Mouse (Mus musculus) cerebellum, adult 9-11 months (tissue): ENCODE results near the gene Ajap1.

Experiments used
- DNase-seq: peaks from one replicate; pipeline ENCODE4 v3.0.0; 2022

The Ajap1 gene

GRCm38 (mm10) chr4:153344999-153345398, 137.6 kb downstream of the Ajap1 start:
- DNase-seq: no peak

GRCm38 (mm10) chr4:153340887-153341286, 141.7 kb downstream of the Ajap1 start:
- DNase-seq: no peak

GRCm38 (mm10) chr4:153335301-153335799, 147.3 kb downstream of the Ajap1 start:
- no peak for DNase-seq

- DNase-seq: no peak
These were observed 154.8 kb downstream of the Ajap1 start for GRCm38 (mm10) chr4:153327809-153328208.
